Mouse (Mus musculus) bone marrow macrophage, adult 2 months (primary cell): ENCODE results near the gene Ksr1.
"Not testable (repeated sequence)": the region's sequence is repeated elsewhere in the genome, so short reads cannot be mapped to it uniquely, and the experiment has no call there.

Experiments used
- CTCF ChIP-seq: IDR thresholded peaks from 2 replicates; pipeline ENCODE4 v1.5.1; 2012; ENCODE audit warnings: low read depth, mild to moderate bottlenecking, low read length, moderate library complexity
- POLR2A ChIP-seq: IDR thresholded peaks from 2 replicates; pipeline ENCODE4 v1.6.1; 2012; ENCODE audit warnings: mild to moderate bottlenecking, low read depth, low read length, borderline replicate concordance

DNA sequence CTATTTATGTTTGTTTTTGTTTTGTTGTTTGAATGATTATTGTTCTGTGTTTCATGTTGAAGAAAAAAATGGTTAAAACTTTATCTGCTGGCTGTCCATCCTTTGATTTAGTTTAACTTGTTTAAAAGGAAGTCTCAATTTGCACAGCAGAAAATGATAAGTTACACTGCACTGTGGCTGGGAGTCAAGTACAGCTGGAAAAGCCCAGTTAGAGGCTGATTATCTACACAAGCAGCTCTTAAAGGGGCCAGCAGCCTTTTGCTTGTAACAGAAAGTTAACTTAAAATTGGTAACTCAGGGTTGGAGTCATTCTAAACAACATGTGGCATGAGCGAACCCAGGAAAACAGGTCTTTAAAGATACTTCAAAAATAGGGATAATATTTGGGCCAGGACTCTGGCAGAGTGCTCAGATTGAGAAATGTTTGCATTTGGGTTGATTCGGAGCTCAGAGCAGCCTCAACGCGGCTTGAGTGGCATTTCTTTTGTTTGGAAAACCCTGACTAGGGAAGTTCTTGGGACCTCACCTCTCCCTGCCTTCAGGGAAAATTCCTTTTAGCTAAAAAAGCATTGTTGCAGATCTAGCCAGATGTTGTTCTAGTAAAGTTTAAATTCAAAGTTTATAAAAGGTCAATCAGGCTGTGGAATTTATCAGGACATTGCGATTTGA lies 155.2 kb downstream of the Ksr1 start:
- TF ChIP-seq POLR2A, CTCF: not testable (repeated sequence)
